Mouse (Mus musculus): ENCODE data around the gene Comtd1.

Gene Comtd1

DNA sequence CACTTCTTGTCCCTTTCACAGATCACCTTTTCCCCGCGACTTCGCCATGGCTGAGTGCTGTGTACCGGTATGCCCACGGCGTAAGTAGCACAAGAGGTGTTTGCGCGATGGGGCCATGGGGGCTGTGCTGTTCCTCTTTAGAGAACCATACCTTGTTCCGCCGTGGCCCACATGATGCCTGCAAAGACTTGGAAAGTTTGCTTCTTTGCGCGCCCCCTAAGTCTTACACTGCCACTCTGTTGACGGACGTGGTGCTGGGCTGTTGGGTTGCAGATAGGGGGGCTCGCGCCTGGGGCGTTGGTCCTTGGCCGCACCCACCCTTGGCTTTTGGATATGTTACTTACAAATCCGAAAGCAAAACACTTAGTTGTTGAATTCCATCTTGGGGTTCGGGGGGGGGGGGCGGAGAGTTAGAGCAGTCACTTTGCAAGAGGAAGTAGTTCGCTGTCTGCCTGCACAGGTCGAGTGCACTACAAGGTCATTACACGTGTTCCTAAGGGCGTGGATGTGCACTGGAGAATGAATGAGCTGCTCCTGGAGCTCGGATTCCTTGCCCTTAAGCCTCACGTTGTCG lies 16.9 kb downstream of the Comtd1 start:
- no peak for DNase-seq

DNA sequence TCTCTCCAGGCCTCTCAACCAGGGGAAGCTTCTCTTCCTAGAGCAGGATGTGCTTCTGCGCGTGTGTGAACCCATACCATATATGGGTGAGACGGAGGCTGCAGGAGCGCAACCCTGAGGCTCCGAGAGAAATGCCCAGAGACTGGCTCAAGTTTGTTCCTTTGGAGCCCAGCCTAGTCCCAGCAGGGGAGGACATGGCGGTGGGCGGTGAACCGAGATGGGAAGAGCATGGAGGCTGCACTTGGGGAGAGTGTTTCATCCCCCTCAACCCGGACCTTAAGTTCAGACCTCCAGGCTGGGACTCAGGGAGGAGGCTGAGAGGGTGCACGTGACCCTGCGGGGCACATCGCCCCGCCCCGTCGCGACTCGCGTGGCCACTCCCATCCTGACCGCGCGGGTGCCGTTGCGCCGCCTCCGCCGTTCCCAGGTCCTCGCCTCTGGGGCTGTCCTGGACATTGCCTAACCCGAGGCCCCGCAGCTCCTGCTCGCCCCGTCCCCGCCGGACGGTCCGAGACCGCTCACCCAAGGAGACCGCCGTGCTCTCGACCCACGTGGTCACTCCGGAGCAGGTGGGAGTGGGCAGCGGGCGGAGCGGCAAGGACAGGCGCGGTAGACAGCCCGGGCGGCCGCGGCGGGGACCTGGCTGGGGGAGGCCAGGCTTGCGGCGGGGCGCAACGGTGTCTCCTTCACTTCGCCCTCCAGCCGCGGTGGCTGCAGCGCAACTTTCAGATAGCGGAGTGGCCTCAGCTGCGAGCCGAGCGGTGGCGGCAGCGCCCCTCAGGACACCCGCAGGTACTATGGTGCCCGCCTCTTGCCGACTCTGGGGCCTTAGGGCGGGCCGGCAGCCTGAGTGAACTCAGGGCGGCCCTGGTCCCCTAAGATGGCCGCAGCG lies 17.7 kb downstream of the Comtd1 start:
- DNase-seq, result peak; percentile 95 to 98

DNA sequence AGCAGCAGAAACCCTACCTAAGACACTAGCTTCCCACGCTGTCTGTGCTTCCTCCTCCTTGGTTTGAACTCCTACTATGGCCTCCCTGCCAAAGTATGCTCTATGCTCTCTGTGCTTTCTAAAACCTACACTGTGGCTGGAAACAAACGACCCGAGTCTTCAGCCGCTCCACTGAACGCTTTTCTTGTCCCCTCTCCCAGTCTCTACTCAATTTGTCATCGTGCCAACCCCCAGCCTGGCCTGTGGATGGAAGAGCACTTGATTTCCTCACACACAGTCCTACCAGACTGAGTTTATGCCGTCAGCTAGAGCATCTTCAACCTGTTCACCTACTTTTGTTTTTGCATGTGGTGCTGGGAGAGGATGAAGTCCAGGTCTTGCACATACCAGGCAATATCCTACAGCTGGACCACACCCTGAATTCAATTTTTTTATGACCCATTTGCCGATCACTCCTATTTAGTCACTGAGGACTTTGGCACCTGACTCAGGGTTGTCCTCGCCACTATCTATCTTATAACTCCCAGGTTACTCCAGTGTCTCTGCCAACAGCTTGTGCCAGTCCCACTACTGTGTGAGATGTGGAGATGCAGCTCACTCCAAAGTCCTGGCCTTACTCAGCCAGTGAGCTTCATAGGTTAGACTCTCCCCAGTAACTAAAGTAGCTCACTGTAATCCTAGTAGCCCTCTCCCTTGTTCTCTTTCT lies 22.8 kb downstream of the Comtd1 start:
- no peak for DNase-seq

DNA sequence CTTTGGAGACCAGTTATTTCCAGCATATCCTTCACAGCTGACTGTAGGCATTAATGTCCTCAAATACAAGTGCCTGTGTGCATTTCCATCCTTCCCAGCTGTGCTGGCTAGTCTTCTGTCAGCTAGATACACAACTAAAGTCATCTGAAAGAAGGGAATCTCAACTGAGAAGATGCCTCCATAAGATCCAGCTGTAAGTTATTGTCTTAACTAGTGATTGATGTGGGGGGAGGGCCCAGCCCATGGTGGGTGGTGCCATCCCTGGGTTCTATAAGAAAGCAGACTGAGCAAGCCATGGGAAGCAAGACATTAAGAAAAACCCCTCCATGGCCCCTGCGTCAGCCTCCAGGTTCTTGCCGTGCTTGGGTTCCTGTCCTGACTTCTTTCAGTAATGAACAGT lies 23.8 kb downstream of the Comtd1 start, which contains the start of gene Vdac2:
Gene Vdac2 (plus strand): TSS at position 301 of the 400 bp plus-strand sequence.
- DNase-seq, result no peak

DNA sequence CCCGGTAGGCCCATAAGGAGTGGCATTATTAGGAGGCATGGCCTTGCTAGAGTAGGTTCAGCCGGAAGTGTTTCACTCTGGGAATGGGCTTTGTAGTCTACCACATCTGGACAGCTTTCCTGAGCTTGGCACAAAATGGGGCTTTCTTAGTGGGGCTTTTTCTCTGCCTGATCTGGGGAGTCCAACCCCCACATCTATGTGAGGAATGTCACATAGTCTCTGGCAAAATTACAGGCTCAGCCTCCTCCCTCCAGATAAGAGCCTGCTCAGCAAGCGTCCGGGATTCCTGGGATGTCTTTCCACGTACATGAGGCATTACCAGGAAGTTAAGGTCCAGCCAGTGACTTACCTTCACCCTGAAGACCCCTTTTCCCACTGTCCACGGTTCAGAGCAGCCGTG lies 24.9 kb downstream of the Comtd1 start:
- no peak for DNase-seq

DNA sequence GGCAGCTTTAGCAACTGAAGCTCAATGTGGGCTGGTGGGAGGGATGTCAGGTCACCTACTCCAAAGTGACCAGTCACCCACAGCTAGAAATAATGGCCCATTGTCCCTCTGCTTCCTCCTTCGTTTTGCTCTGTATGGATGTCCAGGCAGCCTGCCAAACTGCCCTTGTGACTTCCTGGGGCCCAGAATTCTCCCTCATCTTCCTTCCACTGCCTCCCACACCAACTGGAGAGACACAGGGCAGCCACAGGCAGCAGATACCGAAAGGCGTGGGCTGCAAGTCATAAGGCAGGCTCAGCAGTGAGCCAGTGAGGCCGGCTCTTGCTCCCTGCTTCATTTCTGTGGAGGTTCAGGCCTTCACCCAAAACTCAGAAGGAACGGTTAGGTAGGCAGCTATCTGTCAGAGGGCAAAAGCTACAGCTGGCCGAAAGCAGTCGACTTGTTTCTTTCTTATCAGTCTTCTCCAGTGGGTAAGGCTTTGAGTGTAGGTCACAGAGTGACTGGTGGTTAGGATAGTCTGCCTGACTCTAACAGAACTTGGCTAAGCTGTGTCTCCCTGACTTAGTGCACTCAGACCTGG lies 25.9 kb downstream of the Comtd1 start:
- DNase-seq, result peak in 1 of 2 experiments; percentile 32

DNA sequence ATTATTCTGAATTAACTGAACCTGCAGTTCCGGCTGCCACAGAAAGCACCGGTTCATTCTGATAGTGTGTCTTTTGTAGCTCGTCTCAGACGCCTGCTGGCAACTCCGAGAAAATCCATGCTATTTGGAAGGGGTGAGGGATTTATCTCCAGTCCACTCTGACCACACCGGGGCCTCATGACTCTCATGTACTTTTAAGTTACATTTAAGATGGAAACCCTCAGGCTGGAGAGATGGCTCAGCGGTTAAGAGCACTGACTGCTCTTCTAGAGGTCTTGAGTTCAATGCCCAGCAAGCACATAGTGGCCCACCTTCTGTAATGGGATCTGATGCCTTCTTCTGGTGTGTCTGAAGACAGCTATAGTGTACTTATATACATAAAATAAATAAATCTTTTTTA lies 26.5 kb downstream of the Comtd1 start:
- no peak for DNase-seq

DNA sequence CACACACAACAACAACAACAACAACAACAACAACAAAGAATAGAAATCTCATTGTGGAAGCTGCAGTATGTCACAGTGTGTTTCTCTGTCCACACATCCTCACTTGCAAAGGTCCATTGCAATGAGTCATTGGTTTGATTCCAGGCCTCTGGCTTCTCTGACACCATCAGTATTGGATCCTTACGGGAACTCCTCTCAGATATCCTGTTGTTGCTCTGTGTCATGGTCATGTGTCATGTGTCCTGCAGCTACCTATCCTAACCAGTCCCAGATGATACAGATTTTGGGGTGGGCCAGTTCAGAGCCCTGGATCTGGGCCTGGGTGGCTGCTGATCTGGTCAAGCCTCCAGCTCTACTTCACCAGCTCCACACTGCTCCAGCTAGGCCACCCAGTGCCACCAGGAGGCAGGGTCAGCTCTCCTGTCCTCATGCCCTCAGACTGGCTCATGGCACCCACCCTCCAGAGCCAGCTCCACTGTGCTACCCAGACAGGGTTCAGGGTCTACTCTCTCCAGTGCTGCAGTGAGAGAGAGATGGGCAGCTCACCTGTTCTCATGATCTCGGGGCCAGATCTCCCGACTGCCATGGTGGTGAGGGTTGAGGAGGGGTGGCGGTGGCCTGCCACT lies 27.8 kb downstream of the Comtd1 start:
- DNase-seq, result no peak

DNA sequence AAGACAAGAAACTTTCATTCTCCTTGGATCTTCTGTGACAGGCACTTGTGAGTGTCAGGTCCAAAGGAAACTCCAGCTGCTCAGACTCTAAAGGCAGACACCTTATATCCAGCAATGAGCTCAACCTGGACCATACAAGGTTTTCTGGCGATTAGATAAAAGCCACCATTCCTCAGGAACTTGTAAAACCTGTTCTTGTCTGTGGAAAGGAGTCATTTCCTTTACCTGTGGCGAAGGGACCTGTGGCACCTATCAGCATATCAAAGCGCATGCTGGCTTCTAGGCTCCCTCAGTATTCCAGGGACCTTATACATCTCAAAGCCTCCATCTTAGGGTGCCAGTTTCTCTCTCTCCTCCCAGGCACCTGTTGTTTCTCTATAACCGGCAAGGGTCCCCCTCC lies 31.3 kb downstream of the Comtd1 start:
- DNase-seq, result no peak

DNA sequence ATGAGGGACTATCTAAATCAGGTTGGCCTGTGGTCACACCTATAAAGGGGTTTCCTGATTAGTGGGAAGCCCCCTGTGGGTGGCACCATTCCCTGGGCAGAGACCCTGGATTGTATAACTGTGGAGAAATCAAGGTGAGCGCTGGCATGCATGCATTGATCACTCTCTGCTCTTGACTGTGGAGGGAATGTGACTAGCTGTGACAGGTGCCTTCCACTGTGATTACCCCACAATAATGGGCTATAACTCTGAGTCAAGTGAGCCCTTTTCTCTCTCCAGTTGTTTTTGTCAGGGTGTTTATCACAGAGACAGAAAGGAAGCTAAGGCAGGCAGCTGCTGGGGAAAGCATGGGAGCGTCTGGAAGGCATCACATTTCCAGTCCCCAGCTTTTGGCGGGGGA lies 32.5 kb downstream of the Comtd1 start:
- no peak for DNase-seq

DNA sequence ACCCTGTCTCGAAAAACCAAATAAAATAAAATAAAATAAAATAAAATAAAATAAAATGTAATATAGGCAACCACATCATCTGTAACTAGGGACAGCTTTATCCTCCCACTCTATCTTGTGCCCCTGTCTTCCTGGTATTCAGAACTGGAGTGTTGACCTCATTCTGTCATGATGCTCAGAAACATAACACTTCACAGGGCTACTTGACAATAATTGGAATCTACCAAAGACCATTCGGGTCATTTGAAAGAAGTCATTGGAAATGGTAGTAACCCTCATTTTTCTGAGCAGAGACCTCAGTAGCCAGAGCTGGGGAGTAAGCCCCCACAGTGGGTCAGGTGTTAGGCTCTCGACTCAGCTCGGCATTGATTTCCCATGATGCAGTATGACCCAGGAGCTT lies 34.2 kb downstream of the Comtd1 start:
- no peak for DNase-seq

DNA sequence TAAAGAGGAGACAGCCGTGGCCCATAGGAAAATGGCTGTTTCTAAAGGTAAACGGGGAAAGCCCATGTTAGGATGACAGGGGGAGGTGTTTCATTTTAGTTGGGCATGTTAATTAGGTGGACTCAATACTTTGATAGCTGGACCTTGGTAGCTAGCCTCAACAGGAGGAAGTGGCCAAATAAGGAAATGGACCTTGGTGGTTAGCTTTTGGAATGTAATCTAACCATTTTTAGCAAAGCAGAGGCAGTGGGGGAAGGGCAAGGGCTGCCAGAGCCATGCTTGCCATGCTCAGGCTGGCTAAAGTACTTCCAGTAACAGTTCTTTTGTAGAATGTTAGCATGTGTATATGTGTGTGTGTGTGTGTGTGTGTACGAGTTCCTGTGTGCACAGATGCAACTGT lies 34.9 kb downstream of the Comtd1 start:
- DNase-seq, result no peak

DNA sequence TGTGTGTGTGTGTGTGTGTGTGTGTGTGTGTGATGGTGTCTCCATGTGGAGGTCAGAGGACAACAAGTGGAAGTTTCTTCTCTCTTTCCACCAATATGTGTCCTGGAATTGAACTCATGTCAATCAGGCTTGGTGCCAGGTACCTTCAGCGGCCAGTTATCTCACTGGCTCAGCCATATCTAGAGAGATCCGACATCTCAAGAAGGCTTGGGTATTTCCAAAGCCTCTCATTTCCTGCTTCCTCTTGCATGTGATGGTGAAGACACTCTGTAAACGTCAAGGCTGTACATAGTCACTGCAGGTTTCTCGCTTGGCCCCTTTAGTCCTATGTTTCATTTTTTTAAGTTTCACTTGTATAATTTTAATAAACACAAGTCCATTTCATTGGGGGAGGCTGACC lies 35.6 kb downstream of the Comtd1 start:
- no peak for DNase-seq

DNA sequence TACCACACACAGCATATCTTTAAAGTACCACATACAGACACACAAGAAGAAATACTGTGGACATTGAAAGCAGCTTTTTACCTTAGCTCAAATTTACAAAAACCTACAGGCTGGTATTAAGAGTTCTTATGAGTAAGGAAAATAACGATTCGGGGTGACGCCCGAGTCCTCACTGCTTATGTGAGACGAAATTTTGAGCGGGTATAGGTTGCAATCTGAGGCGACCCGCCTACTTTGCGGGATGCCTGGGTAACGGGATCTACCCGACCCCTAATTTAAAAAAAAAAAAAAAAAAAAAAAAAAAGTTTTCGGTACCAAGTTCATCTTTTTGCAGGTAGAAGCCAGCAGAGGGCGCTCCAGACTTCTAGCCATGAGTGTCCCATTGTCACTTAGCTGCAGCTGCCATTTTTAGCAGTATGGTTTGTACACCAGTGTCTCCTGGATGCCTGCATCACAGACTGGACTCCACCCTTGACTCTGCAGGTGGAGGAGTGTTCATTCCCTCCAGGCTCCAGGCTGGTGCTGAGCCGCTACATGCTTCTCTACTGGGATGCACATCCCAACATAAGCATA lies 36.1 kb downstream of the Comtd1 start:
- DNase-seq, result peak; percentile 52 to 74

DNA sequence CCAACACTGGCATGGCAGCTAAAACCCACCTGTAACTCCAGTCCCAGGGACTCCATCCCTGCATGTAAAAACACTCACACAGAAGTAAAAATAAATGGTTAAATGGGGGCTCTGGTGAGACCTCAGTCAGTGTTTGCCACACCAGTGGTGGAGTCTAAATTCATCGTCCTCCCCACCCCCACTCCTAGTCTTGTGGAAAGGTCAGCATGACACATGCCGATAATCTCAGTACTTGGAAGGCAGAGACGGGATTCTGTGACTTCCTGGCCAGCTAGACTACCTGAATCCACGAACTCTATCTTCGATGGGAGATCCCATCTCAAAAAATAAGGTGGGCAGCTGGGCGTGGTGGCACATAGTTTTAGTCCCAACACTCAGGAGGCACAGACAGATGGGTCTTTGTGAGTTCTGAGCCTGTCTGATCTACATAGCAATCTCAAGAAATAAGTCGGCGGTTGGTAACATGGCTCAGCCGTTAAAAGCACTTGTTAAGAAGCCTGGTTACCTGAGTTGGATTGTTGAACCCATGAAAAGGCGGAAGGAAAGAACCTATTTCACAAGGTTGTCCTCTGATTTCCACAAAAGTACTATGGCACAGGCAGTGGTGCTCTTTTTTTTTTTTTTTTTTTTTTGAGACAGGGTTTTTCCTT lies 36.9 kb downstream of the Comtd1 start:
- DNase-seq, result no peak

DNA sequence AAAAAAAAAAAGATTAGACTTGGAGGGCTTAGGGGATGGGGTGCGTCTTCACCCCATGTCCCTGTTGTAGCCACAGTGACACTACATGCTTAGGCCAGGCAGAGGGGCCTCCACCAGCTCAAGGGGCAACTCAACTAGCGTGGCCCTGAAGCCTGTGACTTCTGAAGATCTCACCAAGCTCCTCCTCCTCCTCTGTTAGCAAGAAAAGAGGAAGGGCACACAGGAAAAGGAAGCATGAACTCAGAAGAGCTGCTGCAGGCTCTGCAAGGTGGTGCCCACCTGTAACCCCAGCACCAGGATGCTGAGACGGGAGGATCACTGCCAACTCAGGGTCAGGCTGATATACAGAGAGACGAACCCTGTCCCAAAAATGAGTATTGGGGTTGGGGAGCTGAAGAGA lies 37.5 kb downstream of the Comtd1 start:
- no peak for DNase-seq

DNA sequence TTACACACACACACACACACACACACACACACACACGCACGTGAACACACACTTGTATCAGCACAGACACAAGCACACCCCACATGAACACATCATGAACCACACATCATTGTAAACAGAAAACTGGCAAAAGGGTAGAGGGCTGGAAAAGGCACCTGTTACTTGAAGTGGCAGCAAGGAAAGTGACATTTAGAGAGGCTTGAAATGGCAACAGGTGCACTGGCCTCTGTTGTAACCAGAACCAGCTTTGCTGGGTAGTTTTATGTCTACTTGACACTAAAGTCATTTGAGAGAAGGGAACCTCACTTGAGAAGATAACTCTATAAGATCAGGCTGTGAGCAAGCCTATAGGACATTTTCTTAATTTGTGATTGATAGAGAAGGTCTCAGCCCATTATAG lies 39.4 kb downstream of the Comtd1 start:
- DNase-seq, result no peak

DNA sequence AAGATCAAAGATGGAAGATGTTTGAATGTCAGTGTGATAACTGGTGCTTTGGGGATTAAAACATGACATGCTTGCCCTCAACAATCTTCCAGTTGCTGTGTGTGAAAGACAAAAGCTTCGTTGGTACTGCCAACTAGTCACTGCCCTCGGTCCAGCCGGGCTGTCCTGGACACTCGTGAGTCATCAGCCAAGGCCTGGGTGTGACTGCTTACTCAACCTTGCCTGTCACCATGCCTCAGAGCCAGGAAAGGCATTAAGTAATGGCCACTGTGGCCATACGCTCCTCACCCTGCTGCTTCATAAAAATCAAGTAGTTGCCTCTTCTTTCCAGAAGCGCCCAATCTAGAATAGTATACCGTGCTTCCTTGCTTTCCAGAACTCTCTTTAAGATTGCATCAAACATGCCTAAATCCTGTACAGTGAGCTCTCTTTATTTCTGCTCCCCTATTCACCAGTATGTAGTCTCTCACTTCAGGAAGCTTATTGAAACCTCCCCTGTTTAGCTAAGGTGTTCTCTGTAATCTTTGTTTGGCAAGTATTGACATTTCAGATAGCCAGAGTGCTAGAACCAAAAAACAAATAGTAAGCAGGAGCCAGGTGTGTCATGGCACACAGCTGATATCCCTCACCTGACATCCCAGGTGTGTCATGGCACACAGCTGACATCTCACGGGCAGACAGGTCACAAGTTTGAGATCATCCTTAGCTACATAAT lies 40.4 kb downstream of the Comtd1 start:
- no peak for DNase-seq

DNA sequence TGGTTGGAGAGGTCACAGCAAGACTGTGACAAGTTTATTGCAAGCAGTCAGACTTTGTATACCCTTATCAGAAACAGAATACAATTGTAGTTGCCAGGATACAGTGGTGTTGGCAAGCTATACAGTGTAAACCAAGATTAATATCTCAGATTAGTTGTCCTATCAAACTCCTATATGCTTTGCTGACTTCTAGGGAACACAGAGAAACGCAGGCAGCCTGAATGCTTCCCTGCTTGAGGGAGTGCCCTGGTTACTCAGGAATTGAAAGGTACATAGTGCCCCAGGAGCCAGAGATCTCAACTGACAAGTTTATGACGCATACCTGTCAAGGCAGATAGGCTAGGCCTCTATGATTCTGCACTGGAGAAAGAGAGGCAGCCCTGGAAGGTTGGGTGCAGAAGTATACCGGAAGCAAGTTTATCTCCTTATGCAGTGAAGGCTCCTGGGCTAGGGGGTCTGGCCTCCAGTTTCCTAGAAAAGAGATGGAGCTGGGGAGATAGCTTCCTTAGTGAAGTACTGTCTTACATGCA lies 42.1 kb downstream of the Comtd1 start:
- DNase-seq, result no peak

DNA sequence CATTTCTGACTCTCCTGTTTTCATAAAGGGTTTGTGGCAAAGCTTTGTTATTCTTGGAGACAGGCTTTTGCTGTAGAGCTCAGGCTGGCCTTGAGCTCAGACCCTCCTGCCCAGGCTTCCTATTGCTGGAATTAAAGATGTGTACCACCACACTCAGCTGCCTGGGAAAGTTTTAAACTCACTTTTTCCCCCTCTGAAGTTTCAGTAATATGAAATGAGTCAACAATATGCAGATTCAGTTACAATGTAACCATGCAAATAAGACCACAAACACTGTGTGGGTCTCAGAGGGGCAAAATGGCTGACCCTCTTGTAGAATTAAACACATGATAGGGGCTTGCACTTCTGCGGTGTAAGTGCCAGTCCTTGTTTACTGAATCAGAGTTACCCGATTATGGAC lies 42.6 kb downstream of the Comtd1 start:
- DNase-seq, result no peak

DNA sequence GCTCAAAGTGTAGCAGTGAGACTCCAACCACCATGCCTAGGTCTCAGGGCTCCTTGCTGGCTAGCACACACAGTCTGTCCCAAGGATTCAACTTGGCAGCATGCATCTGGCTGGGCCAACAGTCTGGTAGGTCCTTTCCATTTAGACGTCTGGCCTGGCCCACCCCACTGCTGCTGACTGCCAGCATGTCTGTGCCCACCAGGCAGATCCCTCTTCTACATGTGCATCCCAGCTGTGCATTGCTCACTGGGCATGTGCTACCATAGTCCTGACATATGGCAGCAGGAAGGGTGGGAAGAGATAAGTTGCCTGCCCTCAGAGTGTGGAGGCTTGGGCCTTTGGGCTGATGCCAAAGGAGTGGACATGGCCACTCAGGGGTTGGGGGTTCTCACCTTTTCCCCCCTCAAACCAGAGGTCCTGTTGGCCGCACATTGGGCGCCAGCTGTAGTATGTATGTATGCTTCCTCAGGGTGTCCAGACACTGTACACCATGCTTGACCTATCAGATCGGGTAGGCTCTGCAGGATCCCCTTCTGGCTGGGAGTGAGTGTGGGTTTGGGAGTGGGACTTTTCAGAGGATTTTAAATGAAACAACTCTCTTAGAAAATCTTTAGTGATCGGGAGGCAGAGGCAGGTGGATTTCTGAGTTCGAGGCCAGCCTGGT lies 46.1 kb downstream of the Comtd1 start:
- DNase-seq, result no peak

All from spleen, adult 18-20 months (tissue).